Mouse (Mus musculus): ENCODE data around the gene Gm7970. TPM values are rescaled to one million over a fixed set of nuclear protein-coding genes. Genes with fewer than 3 reads are reported as not detected.
"Not testable (repeated sequence)": the region's sequence is repeated elsewhere in the genome, so short reads cannot be mapped to it uniquely, and the experiment has no call there.

The Gm7970 gene
- total RNA-seq (2014; rRNA removed) (not detected in 2 replicates), polyA plus RNA-seq (2015; fragmentation: Nextera tagmentation; extraction: Ambion mirVana) (not detected in 2 replicates)

GRCm38 (mm10) chr14:41555483-41555882 is at the start of gene Gm7970:
TSS of gene Gm7970 (minus strand) at chr14:41555583.
- no CpG with 5 or more reads among the region's 2 CpGs for WGBS
- H3K4me2 ChIP-seq (ENCODE audit: low read depth, low read length); H3K27ac ChIP-seq; H3K4me3 ChIP-seq (ENCODE audit: low read length); H3K9ac ChIP-seq (replicated peaks; ENCODE audit: low read length); H3K27me3 ChIP-seq (ENCODE audit: insufficient read depth, low read length); ATAC-seq; DNase-seq (ENCODE audit: low spot score); H3K36me3 ChIP-seq (ENCODE audit: insufficient read depth, low read length); H3K9me3 ChIP-seq (ENCODE audit: low read length); H3K4me1 ChIP-seq (ENCODE audit: insufficient read depth, low read length): not testable (repeated sequence)

GRCm38 (mm10) chr14:41600935-41601334 is 45.6 kb upstream of the Gm7970 start:
- H3K27me3 ChIP-seq (ENCODE audit: insufficient read depth, low read length); H3K27ac ChIP-seq; H3K9me3 ChIP-seq (ENCODE audit: low read length); DNase-seq (ENCODE audit: low spot score); H3K4me3 ChIP-seq (ENCODE audit: low read length); H3K9ac ChIP-seq (replicated peaks; ENCODE audit: low read length); H3K4me1 ChIP-seq (ENCODE audit: insufficient read depth, low read length); ATAC-seq; H3K36me3 ChIP-seq (ENCODE audit: insufficient read depth, low read length); H3K4me2 ChIP-seq (ENCODE audit: low read depth, low read length): not testable (repeated sequence)
- 91% methylated on average over 15 of the region's 15 CpGs for WGBS

GRCm38 (mm10) chr14:41586346-41586745 is 31.0 kb upstream of the Gm7970 start:
- not testable (repeated sequence) for H3K36me3 ChIP-seq (ENCODE audit: insufficient read depth, low read length); H3K27me3 ChIP-seq (ENCODE audit: insufficient read depth, low read length); ATAC-seq; H3K9ac ChIP-seq (replicated peaks; ENCODE audit: low read length); H3K4me2 ChIP-seq (ENCODE audit: low read depth, low read length); H3K4me1 ChIP-seq (ENCODE audit: insufficient read depth, low read length); DNase-seq (ENCODE audit: low spot score); H3K9me3 ChIP-seq (ENCODE audit: low read length); H3K4me3 ChIP-seq (ENCODE audit: low read length); H3K27ac ChIP-seq
- 76% methylated on average over 1 of the region's 1 CpGs for WGBS

GRCm38 (mm10) chr14:41572911-41573310 is 17.5 kb upstream of the Gm7970 start, which contains the start of gene 1700049E17Rik2:
TSS of gene 1700049E17Rik2 (plus strand) at chr14:41573211.
- H3K9me3 ChIP-seq (ENCODE audit: low read length); DNase-seq (ENCODE audit: low spot score); H3K9ac ChIP-seq (replicated peaks; ENCODE audit: low read length); H3K27me3 ChIP-seq (ENCODE audit: insufficient read depth, low read length); ATAC-seq; H3K4me1 ChIP-seq (ENCODE audit: insufficient read depth, low read length); H3K4me3 ChIP-seq (ENCODE audit: low read length); H3K4me2 ChIP-seq (ENCODE audit: low read depth, low read length); H3K36me3 ChIP-seq (ENCODE audit: insufficient read depth, low read length); H3K27ac ChIP-seq: not testable (repeated sequence)
- WGBS = no CpG with 5 or more reads among the region's 1 CpGs

GRCm38 (mm10) chr14:41524695-41525094 is 30.7 kb downstream of the Gm7970 start:
- not testable (repeated sequence) for H3K27me3 ChIP-seq (ENCODE audit: insufficient read depth, low read length); H3K4me1 ChIP-seq (ENCODE audit: insufficient read depth, low read length); H3K4me2 ChIP-seq (ENCODE audit: low read depth, low read length); H3K36me3 ChIP-seq (ENCODE audit: insufficient read depth, low read length); DNase-seq (ENCODE audit: low spot score); H3K27ac ChIP-seq; H3K9me3 ChIP-seq (ENCODE audit: low read length); ATAC-seq; H3K9ac ChIP-seq (replicated peaks; ENCODE audit: low read length); H3K4me3 ChIP-seq (ENCODE audit: low read length)
- 82% methylated on average over 1 of the region's 1 CpGs for WGBS

- not testable (repeated sequence) for ATAC-seq; H3K9me3 ChIP-seq (ENCODE audit: low read length); H3K4me2 ChIP-seq (ENCODE audit: low read depth, low read length); H3K36me3 ChIP-seq (ENCODE audit: insufficient read depth, low read length); H3K4me1 ChIP-seq (ENCODE audit: insufficient read depth, low read length); H3K9ac ChIP-seq (replicated peaks; ENCODE audit: low read length); H3K27ac ChIP-seq; DNase-seq (ENCODE audit: low spot score); H3K4me3 ChIP-seq (ENCODE audit: low read length); H3K27me3 ChIP-seq (ENCODE audit: insufficient read depth, low read length)
- 75% methylated on average over 5 of the region's 5 CpGs for WGBS
Observed at GRCm38 (mm10) chr14:41520683-41521082, 34.7 kb downstream of the Gm7970 start.

Other genes starting within 250 kb of the Gm7970 start
- not detected in 2 replicates for gene Gm5798, start 207.0 kb downstream of the Gm7970 start, total RNA-seq (2014; rRNA removed)
- gene Gm5798, start 207.0 kb downstream of the Gm7970 start, polyA plus RNA-seq (2015; fragmentation: Nextera tagmentation; extraction: Ambion mirVana) = not detected in 2 replicates
- gene Gm7945, start 169.2 kb downstream of the Gm7970 start, total RNA-seq (2014; rRNA removed) = not detected in 2 replicates
- gene Gm7945, start 169.2 kb downstream of the Gm7970 start, polyA plus RNA-seq (2015; fragmentation: Nextera tagmentation; extraction: Ambion mirVana) = 0.13 TPM in 1 of 2 replicates, not detected in the other
- not detected in 2 replicates for gene Gm6482, start 147.3 kb downstream of the Gm7970 start, total RNA-seq (2014; rRNA removed)
- gene Gm6482, start 147.3 kb downstream of the Gm7970 start, polyA plus RNA-seq (2015; fragmentation: Nextera tagmentation; extraction: Ambion mirVana) = not detected in 2 replicates
- gene Gm7954, start 102.1 kb downstream of the Gm7970 start, total RNA-seq (2014; rRNA removed) = not detected in 2 replicates
- not detected in 2 replicates for gene Gm7954, start 102.1 kb downstream of the Gm7970 start, polyA plus RNA-seq (2015; fragmentation: Nextera tagmentation; extraction: Ambion mirVana)
- gene Gm3486, start 66.1 kb downstream of the Gm7970 start, total RNA-seq (2014; rRNA removed) = not detected in 2 replicates
- not detected in 2 replicates for gene Gm3486, start 66.1 kb downstream of the Gm7970 start, polyA plus RNA-seq (2015; fragmentation: Nextera tagmentation; extraction: Ambion mirVana)
- gene 1700049E17Rik2, start 17.6 kb upstream of the Gm7970 start, total RNA-seq (2014; rRNA removed) = not detected in 2 replicates
- not detected in 2 replicates for gene 1700049E17Rik2, start 17.6 kb upstream of the Gm7970 start, polyA plus RNA-seq (2015; fragmentation: Nextera tagmentation; extraction: Ambion mirVana)
- gene Gm3072, start 69.0 kb upstream of the Gm7970 start, total RNA-seq (2014; rRNA removed) = not detected in 2 replicates
- not detected in 2 replicates for gene Gm3072, start 69.0 kb upstream of the Gm7970 start, polyA plus RNA-seq (2015; fragmentation: Nextera tagmentation; extraction: Ambion mirVana)
- gene Gm3676, start 90.9 kb upstream of the Gm7970 start, total RNA-seq (2014; rRNA removed) = not detected in 2 replicates
- not detected in 2 replicates for gene Gm3676, start 90.9 kb upstream of the Gm7970 start, polyA plus RNA-seq (2015; fragmentation: Nextera tagmentation; extraction: Ambion mirVana)
- not detected in 2 replicates for gene Gm8068, start 146.3 kb upstream of the Gm7970 start, total RNA-seq (2014; rRNA removed)
- gene Gm8068, start 146.3 kb upstream of the Gm7970 start, polyA plus RNA-seq (2015; fragmentation: Nextera tagmentation; extraction: Ambion mirVana) = not detected in 2 replicates
- not detected in 2 replicates for gene Gm7929, start 195.0 kb upstream of the Gm7970 start, total RNA-seq (2014; rRNA removed)
- gene Gm7929, start 195.0 kb upstream of the Gm7970 start, polyA plus RNA-seq (2015; fragmentation: Nextera tagmentation; extraction: Ambion mirVana) = not detected in 2 replicates
- gene Gm47189, start 216.9 kb upstream of the Gm7970 start, total RNA-seq (2014; rRNA removed) = not detected in 2 replicates
- gene Gm47189, start 216.9 kb upstream of the Gm7970 start, polyA plus RNA-seq (2015; fragmentation: Nextera tagmentation; extraction: Ambion mirVana) = not detected in 2 replicates